ENCODE assay signal across 9 mouse cellular contexts in the genomic region with DNA sequence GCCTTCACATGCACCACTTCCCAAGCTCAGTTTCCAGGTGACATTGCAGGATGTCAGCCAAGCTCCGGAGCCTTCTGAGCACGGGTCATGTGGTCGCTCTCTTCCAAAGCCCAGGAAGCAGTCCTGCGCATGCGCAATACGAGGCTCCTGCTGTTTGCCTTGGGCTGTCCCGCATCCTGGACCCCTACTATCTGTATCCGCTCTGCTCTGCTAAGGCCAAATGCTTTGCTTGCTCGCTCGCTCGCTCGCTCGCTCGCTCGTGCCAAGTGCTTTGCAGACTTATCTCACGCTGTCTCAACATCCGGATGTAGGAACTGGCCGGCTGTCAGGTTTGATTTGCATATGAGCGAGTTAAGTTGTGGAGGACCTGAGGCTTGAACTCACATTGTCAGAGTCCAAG. TPM values are rescaled to one million over a fixed set of nuclear protein-coding genes. Genes with fewer than 3 reads are reported as not detected.
A peak's percentile ranks its signal among the peaks of the same experiment; 100 is the strongest.
DNase-seq lines count a peak whose midpoint lies in the region; ATAC-seq and TF ChIP-seq lines count a peak whose summit lies in the region.
"Had no signal": no experiment of that assay in that cellular context is flagged by ENCODE, and none has a peak within 500 bp of the region (broad histone marks: within the 10 kb centered on the region; RNA-seq: fewer than 3 reads in every experiment).

No protein-coding gene starts in this region.

- DNase-seq in forebrain, postnatal 0 days = peak; percentile 4
- DNase-seq in forebrain, embryonic 11.5 days (ENCODE audit: low spot score) = no peak
- peak; percentile 23 for DNase-seq in CD4-positive helper T cell, adult 2 months (ENCODE audit: low read depth, low spot score)
- DNase-seq in embryo, embryonic 11 days = peak; percentile 30
- peak; percentile 52 for DNase-seq in liver, postnatal 0 days
- no peak for DNase-seq in MN1 (ENCODE audit: low spot score)
- no peak for DNase-seq in gastrocnemius, postnatal 10 days
- no peak for DNase-seq in frontal cortex, postnatal 25 days (ENCODE audit: low spot score in 2 of 2)

- no peaks in the 10 kb centered on the region for H3K27me3 ChIP-seq in forebrain, postnatal 0 days (ENCODE audit: insufficient read depth, low read length)
- H3K27me3 ChIP-seq in forebrain, embryonic 11.5 days (ENCODE audit: control insufficient read depth, insufficient read depth, low read length) = no peaks in the 10 kb centered on the region
- no peaks in the 10 kb centered on the region for H3K27me3 ChIP-seq in liver, postnatal 0 days (ENCODE audit: insufficient read depth, low read length)

- no peak overlapping the region for H3K27ac ChIP-seq in forebrain, postnatal 0 days (ENCODE audit: low read depth, low read length)
- no peak overlapping the region for H3K27ac ChIP-seq in forebrain, embryonic 11.5 days (ENCODE audit: low read depth, low read length)
- H3K27ac ChIP-seq in liver, postnatal 0 days (ENCODE audit: low read depth) = no peak overlapping the region

- H3K9me3 ChIP-seq in forebrain, postnatal 0 days (ENCODE audit: low read length) = no peaks in the 10 kb centered on the region
- H3K9me3 ChIP-seq in forebrain, embryonic 11.5 days (ENCODE audit: control insufficient read depth, low read length) = no peaks in the 10 kb centered on the region
- H3K9me3 ChIP-seq in liver, postnatal 0 days (ENCODE audit: low read length) = no peaks in the 10 kb centered on the region

- WGBS in forebrain, postnatal 0 days = 70% methylated on average over 19 of the region's 19 CpGs
- 77% methylated on average over 19 of the region's 19 CpGs for WGBS in forebrain, embryonic 11.5 days
- WGBS in liver, postnatal 0 days (ENCODE audit: insufficient replicate concordance) = 46% methylated on average over 19 of the region's 19 CpGs

- TF ChIP-seq CTCF in forebrain, postnatal 0 days (IDR thresholded peaks at IDR 0.05; ENCODE audit: low read depth) = no peak
- no peak for TF ChIP-seq CTCF in liver, postnatal 0 days (IDR thresholded peaks at IDR 0.05; ENCODE audit: low read depth)

- no peaks in the 10 kb centered on the region for H3K4me1 ChIP-seq in forebrain, postnatal 0 days (ENCODE audit: insufficient read depth)
- H3K4me1 ChIP-seq in forebrain, embryonic 11.5 days (replicated peaks; ENCODE audit: control insufficient read depth, insufficient read depth, low read length) = no peaks in the 10 kb centered on the region
- no peaks in the 10 kb centered on the region for H3K4me1 ChIP-seq in liver, postnatal 0 days (ENCODE audit: insufficient read depth)

- H3K9ac ChIP-seq in forebrain, postnatal 0 days = no peak overlapping the region
- H3K9ac ChIP-seq in forebrain, embryonic 11.5 days (ENCODE audit: low read length) = no peak overlapping the region
- H3K9ac ChIP-seq in liver, postnatal 0 days (replicated peaks) = no peak overlapping the region

- H3K4me2 ChIP-seq in forebrain, postnatal 0 days (ENCODE audit: low read depth) = no peak overlapping the region
- H3K4me2 ChIP-seq in forebrain, embryonic 11.5 days (ENCODE audit: low read depth, low read length, severe bottlenecking) = no peak overlapping the region
- H3K4me2 ChIP-seq in liver, postnatal 0 days (ENCODE audit: low read depth, low read length) = no peak overlapping the region

- H3K4me3 ChIP-seq in forebrain, postnatal 0 days (ENCODE audit: low read depth, low read length) = no peak overlapping the region
- H3K4me3 ChIP-seq in forebrain, embryonic 11.5 days (ENCODE audit: low read depth, low read length) = no peak overlapping the region
- H3K4me3 ChIP-seq in liver, postnatal 0 days (ENCODE audit: low read depth, low read length) = no peak overlapping the region

- no peak for TF ChIP-seq EP300 in liver, postnatal 0 days (IDR thresholded peaks at IDR 0.05; ENCODE audit: low read depth)

- H3K36me3 ChIP-seq in forebrain, postnatal 0 days (ENCODE audit: insufficient read depth) = no peaks in the 10 kb centered on the region
- H3K36me3 ChIP-seq in forebrain, embryonic 11.5 days (ENCODE audit: control insufficient read depth, insufficient read depth, low read length) = no peaks in the 10 kb centered on the region
- H3K36me3 ChIP-seq in liver, postnatal 0 days (replicated peaks; ENCODE audit: insufficient read depth, low read length) = no peaks in the 10 kb centered on the region

- no peak for ATAC-seq in forebrain, postnatal 0 days
- ATAC-seq in forebrain, embryonic 11.5 days (replicated peaks; ENCODE audit: low FRiP score) = no peak
- peak; percentile 40; the same call in 1 of the 2 replicates for ATAC-seq in liver, postnatal 0 days

RNA-seq across cellular contexts. Expression of a gene that starts 25.6 kb away (rescaled TPM):
- total RNA-seq in forebrain, postnatal 0 days (2014; rRNA removed) = 13.8 and 15.8 TPM in 2 replicates
- polyA plus RNA-seq in forebrain, postnatal 0 days (2015; fragmentation: Nextera tagmentation; extraction: Ambion mirVana) = 3.5 and 5.3 TPM in 2 replicates
- 2.5 and 3.5 TPM in 2 replicates for polyA plus RNA-seq in forebrain, embryonic 11.5 days (2014; fragmentation: Nextera tagmentation; extraction: Ambion mirVana)
- polyA plus RNA-seq in liver, postnatal 0 days (2015; fragmentation: Nextera tagmentation; extraction: Ambion mirVana) = 1.2 and 2.0 TPM in 2 replicates
- total RNA-seq in gastrocnemius, postnatal 10 days (2021) = 1 to 10 TPM; 5.6 to 7.5 TPM

RNA-seq across cellular contexts. Expression of a gene that starts 47.0 kb away (rescaled TPM):
- 0.08 TPM in 1 of 2 replicates, not detected in the other for total RNA-seq in forebrain, postnatal 0 days (2014; rRNA removed)
- polyA plus RNA-seq in forebrain, postnatal 0 days (2015; fragmentation: Nextera tagmentation; extraction: Ambion mirVana) = not detected in 2 replicates
- polyA plus RNA-seq in forebrain, embryonic 11.5 days (2014; fragmentation: Nextera tagmentation; extraction: Ambion mirVana) = not detected in 2 replicates
- polyA plus RNA-seq in liver, postnatal 0 days (2015; fragmentation: Nextera tagmentation; extraction: Ambion mirVana) = 0.04 TPM in 1 of 2 replicates, not detected in the other
- total RNA-seq in gastrocnemius, postnatal 10 days (2021) = not detected
- total RNA-seq: left cerebral cortex, adult 8-10 months had no signal

Comparison
In these comparisons a context has a peak if more than half of its experiments do, and no peak if none do; other contexts are left out.
1. DNase-seq: peak in forebrain, postnatal 0 days (single experiment), CD4-positive helper T cell, adult 2 months (single experiment), embryo, embryonic 11 days (single experiment) and liver, postnatal 0 days (single experiment); none in forebrain, embryonic 11.5 days (single experiment), MN1 (single experiment), gastrocnemius, postnatal 10 days (single experiment) and frontal cortex, postnatal 25 days (0 of 2).